Mouse (Mus musculus) neutrophil, adult 5-6 weeks (primary cell): Measurements from ENCODE around the gene Rusc2. TPM values are rescaled to one million over a fixed set of nuclear protein-coding genes. Genes with fewer than 3 reads are reported as not detected.

Experiments
- ATAC-seq: fragments of 151-379, 151-347 bp; 2 replicates; pipeline ENCODE4 v1.8.0; 2017; ENCODE audit warnings: mild to moderate bottlenecking, moderate TSS enrichment; ENCODE audit not compliant: insufficient number of reproducible peaks, poor library complexity, low FRiP score, severe bottlenecking; ENCODE audit errors: extremely low read depth
- total RNA-seq: library from RNA; stranded (forward); fragments of 200-1000 nt; gene quantifications from 2 replicates; pipeline ENCODE4 v1.2.3, GENCODE M21; 2017

Gene Rusc2
- total RNA-seq, 1 experiment from 2014 or later, result 0.35 TPM

DNA sequence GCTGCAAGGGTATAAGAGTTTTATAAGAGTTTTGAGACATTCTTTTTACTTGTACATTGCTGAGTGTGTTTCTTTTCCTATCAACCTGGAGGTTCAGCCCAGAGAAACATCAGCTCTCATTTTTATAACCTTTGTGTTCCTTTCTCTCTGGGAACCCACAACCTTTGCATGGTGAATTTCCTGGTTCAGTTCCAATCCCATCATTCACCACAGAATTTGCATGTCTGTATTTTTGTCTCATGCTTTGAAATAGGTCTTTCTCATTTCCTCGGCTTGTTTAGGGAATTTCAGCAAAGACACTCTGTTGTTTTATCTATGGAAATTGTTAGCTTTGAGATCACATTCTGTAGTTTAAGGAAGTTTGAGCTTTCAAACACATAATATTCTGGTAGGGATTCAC, 91.9 kb downstream of the Rusc2 start:
- no peak for ATAC-seq

DNA sequence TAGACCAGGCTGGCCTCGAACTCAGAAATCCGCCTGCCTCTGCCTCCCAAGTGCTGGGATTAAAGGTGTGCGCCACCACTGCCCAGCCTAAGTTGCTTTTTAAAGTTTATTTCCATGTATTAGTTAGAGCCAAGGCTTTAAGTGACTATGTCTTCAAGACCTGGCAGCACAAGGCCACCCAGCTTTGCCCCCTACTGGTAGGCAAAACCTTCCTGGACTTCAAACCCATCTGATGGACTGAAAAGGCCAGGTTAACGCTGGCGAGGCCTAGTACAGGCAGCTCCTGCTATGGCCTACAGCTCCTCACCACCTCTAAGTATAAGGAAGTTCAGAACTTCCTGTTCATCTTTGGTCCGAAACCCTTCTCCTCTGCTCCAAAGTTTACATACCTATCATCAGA, 94.8 kb downstream of the Rusc2 start:
- ATAC-seq, result no peak

Other genes starting within 250 kb of the Rusc2 start
- 0.12 TPM in 1 of 2 replicates, not detected in the other for gene Atp8b5, start 114.8 kb upstream of the Rusc2 start, total RNA-seq
- not detected in 2 replicates for gene Fam166b, start 47.2 kb downstream of the Rusc2 start, total RNA-seq
- 32.1 and 33.5 TPM in 2 replicates for gene Tesk1, start 60.0 kb downstream of the Rusc2 start, total RNA-seq
- gene Cd72, start 72.6 kb downstream of the Rusc2 start, total RNA-seq, result 293 and 313 TPM in 2 replicates
- gene Sit1, start 101.8 kb downstream of the Rusc2 start, total RNA-seq, result 5.9 and 7.4 TPM in 2 replicates
- 26.3 and 26.9 TPM in 2 replicates for gene Ccdc107, start 110.9 kb downstream of the Rusc2 start, total RNA-seq
- gene Arhgef39, start 117.7 kb downstream of the Rusc2 start, total RNA-seq, result 1.5 and 2.6 TPM in 2 replicates
- gene Car9, start 125.0 kb downstream of the Rusc2 start, total RNA-seq, result not detected in 2 replicates
- gene Tpm2, start 141.8 kb downstream of the Rusc2 start, total RNA-seq, result 2.2 and 3.0 TPM in 2 replicates
- 91.4 and 142 TPM in 2 replicates for gene Creb3, start 180.4 kb downstream of the Rusc2 start, total RNA-seq
- gene Tln1, start 180.7 kb downstream of the Rusc2 start, total RNA-seq, result 386 and 458 TPM in 2 replicates
- 21.0 and 23.2 TPM in 2 replicates for gene Rgp1, start 196.7 kb downstream of the Rusc2 start, total RNA-seq
- 22.2 and 23.2 TPM in 2 replicates for gene Gba2, start 196.9 kb downstream of the Rusc2 start, total RNA-seq
- gene Msmp, start 202.5 kb downstream of the Rusc2 start, total RNA-seq, result not detected in 2 replicates
- gene Npr2, start 250.0 kb downstream of the Rusc2 start, total RNA-seq, result 0.35 and 0.37 TPM in 2 replicates